Mouse (Mus musculus) retina, embryonic 14.5 days (tissue): ENCODE measurements around the gene Ift20.
A peak's percentile ranks its signal among the peaks of the same experiment; 100 is the strongest.

Source experiments
- DNase-seq: peaks from one replicate; pipeline ENCODE4 v3.0.0-alpha.2; 2015; ENCODE audit warnings: low spot score

Ift20 gene

GRCm38 (mm10) chr11:78536080-78536689 is at the start of gene Ift20, which contains the start of gene Tnfaip1:
Ift20 (plus strand) TSS chr11:78536361.
Tnfaip1 (minus strand) TSS chr11:78536332.
- DNase-seq, result peak; percentile 99

DNA sequence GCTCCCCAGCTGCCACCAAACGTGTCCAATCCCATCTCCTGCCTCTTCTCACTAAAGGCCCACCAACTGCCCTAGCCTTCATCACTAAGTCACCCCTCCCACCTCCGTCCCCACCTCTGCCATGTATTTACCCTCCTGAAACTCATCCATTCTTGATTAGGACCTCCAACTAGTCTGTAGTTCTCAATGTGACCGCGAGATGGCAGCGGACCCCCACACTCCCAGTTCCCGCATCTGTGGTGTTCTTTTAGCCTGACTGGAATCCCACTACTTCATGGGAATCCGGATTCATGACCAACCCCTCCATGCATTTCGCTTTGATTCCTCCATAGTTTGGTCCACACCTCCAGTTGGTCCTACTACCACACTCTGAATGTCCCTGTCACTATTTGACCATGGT is 48.0 kb upstream of the Ift20 start:
- peak; percentile 90 for DNase-seq

GRCm38 (mm10) chr11:78490781-78491241 is 45.4 kb upstream of the Ift20 start:
- DNase-seq, result peak; percentile 71

- peak; percentile 65 for DNase-seq
Observed at GRCm38 (mm10) chr11:78495904-78496303, 40.3 kb upstream of the Ift20 start.

DNA sequence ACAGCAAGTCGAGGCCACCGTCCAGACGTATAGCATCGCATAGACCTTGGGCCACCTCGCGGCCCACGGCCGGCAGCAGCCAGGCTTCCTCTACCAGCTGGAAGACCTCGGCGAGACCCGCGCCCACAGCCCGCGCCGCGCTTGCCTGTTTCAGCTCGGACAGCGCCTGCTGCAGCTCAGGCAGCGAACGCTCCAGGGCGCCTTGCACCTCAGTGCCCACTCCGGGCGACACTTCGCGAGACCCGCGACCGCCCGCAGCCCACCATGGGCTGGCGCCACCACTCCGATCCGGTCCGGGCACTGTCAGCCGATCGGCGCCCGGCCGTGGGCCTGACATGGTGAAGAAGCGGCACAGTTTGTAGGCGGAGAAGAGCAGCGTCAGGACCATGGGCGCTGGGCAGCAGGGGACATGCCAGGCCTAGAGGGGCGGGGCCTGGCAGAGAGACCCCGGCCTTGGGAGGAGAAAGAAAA is 39.1 kb upstream of the Ift20 start:
- DNase-seq, result no peak

DNA sequence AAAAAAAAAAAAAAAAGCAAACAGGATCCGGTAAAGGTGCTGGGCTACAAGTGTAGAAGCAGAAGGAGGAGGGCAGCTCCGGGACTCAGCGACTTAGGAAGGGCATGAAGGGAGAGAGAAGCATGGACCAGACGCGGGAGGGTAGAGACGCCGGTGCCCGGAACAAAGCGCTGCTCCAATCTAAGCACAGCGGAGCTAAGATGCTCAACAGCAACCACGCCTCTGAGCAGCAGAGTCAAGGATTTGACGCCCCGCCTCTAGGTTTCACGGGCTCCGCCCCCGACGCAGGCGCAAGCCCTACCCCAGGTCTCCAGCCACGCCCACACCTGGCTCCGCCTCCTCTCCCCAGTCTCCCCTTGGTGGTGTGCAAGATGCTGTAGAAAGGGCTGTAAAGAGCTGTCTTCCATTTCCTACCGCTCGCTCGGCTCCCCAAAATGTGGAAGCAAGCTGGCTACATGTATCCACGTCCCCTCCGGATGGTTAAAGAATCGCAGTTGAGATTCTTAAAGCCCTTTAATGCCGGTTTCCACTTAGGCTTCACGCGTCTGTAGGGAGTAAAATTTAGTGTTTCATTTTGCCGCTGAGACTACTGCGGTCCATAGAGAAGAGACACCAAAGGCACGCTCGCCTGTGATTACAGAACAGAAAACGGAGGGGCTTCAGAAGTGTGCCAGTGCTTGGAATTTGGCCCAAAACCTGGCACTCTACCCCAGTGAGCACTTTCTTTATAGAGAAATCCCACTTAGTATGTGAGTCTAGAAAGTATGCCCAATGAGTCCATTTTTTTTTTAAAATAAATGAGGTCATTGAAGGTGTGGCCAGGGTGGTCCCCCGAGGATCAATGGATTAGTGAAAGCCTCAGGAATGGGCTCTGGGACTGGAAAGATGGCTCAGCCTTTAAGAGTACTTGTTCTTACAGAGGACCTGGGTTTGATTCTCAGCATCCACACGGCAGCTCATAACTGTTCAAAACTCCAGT is 38.3 kb upstream of the Ift20 start, which contains the start of gene Sarm1:
TSS of gene Sarm1 (minus strand) at position 211 of the 979 bp plus-strand sequence.
- DNase-seq, result peak; percentile 98

DNA sequence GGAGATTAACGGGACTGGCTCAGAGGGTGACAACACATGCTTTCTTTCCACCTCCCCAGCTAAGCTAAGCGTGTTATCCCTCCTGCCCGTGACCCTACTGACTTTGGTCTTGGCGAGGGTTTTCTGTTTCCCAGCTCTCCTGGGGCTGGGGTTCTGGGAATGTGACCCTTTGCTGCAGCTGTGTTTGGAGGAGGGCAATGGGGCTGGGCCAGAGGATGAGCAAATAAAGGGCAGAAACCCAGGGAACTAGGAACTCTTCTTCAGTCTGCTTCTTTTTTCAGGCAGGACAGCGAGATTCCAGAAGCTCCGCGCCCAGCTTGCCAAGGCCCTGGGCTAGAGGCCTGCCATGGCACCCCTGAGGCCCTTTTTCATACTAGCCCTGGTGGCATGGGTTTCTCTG is 37.2 kb upstream of the Ift20 start, which contains the start of gene Vtn:
TSS of gene Vtn (plus strand) at position 88 of the 400 bp plus-strand sequence.
- DNase-seq, result no peak

GRCm38 (mm10) chr11:78499543-78499942 is 36.6 kb upstream of the Ift20 start:
- no peak for DNase-seq

- no peak for DNase-seq
Observed at GRCm38 (mm10) chr11:78500623-78501202, 35.4 kb upstream of the Ift20 start.

- no peak for DNase-seq
Observed at GRCm38 (mm10) chr11:78501529-78501928, 34.6 kb upstream of the Ift20 start.

GRCm38 (mm10) chr11:78502909-78503650 is 33.1 kb upstream of the Ift20 start, which contains the start of gene Sebox:
Sebox (plus strand) TSS chr11:78503447.
- no peak for DNase-seq

DNA sequence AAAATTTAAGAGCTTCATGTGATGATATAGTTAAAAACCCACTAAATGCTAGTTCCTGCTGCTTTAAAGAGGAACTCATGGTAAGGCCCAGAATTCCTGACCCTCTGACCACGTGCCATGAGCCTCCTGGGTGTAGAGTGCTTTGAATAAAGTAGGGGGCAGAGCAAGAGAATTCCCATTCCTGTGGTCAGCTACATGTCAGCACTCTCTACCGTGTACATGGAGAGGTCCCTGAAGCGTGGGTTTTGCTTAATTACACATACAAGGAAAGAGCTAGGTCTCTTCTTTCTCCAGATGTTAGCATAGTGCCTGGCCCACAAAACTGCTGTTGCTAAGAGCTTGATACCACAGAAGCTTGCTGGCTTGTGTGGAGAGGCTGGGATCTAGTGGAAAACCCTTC is 30.7 kb upstream of the Ift20 start:
- DNase-seq, result no peak

DNA sequence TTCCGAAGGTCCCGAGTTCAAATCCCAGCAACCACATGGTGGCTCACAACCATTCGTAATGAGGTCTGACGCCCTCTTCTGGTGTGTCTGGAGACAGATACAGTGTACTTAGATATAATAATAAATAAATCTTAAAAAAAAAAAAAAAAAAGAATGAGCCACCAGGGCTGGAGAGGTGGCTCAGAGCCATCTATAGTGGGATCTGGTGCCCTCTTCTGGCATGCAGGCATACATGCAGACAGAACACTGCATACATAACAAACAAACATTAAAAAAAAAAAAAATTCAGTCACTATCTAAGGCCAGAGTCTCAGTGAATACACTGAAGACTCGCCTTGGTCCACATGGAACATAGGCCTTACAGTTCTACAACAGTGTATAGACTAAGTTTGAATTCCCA is 27.0 kb upstream of the Ift20 start:
- DNase-seq, result peak; percentile 41

GRCm38 (mm10) chr11:78512025-78512957 is 23.9 kb upstream of the Ift20 start, which contains the start of the genes Tmem199 and Poldip2:
Tmem199 (minus strand) TSS chr11:78512172.
Poldip2 (plus strand) TSS chr11:78512193.
- DNase-seq, result peak; percentile 93

DNA sequence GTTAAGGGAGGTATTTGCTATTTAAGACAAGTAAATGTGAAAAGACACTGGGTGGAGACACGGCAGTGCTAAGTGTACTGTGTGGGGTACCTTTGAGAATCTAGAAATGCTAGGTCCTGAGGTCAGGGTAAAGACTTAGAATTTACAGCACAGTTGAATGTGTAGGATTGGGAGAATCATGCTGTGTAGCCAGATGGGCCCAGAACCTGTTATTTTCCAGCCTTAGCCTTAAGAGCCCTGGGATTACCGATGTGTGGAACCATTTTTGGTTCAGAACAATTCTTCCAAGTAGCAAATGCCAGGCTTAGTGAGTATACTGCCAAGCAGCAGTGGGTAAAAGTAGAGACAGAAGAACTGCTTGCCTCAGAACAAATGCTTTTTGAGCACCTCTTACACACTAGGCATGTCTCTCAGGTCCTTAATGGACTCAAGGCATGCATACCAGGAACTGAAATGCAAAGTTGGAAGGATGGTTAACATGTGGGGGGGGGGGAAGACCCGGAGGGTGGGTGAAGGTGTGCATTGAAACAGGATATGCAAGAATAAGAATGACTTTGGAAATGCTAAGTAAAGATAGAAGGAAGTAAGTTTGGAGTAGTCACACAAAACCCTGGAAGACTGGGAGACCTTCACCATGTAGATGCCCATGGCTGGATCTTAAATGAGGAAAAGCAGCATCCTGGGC is 22.9 kb upstream of the Ift20 start:
- DNase-seq, result no peak

DNA sequence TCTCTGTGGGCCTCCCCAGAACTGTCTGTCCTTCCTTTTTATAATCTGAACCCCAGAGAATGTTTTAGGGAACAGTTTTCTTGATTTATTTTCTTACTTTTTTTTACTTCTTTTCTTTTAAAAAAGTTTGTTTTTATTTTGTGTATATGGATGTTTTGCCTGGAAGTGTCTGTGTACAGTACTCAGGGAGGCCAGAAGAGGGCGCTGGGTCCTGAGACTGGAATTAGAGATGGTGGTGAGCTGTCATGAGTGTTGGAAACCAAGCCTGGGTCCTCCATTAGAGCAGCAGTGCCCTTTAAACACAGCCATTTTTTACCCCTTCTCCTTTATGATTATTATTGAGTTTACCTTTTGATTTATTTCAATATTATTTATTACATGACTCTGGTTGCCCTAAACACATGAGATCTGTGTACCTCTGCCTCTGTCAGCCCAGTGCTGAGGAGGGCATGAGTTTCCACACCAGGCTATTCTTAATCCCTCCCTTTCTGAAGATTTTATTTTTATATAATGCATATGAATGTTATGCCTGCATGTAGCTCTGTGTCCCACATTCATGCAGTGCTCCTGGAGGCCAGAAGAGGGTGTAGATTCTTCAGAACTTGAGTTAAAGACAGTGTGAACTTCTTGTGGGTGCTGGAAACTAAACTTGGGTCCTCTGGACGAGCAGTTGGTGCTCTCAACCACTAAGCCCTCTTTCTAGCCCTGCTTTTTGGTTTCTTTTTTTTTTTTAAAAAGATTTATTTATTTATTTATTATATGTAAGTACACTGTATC is 20.4 kb upstream of the Ift20 start:
- no peak for DNase-seq

DNA sequence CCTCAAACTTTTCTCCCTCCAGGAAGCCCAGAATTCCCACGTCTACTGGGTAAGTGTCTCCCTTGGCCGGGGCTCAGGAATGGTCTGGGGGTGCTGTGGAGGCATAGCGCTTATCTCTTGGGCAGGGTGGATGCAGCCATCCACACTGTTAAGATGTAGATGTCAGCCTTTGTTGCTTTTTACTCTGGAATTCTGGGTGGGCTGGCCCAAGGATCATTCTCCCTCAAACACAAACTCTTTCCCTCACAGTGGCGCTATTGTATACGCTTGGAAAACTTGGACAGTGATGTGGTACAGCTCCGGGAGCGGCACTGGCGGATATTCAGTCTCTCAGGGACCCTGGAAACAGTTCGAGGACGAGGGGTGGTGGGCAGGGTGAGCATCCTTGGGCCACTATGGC is 17.2 kb upstream of the Ift20 start:
- no peak for DNase-seq

DNA sequence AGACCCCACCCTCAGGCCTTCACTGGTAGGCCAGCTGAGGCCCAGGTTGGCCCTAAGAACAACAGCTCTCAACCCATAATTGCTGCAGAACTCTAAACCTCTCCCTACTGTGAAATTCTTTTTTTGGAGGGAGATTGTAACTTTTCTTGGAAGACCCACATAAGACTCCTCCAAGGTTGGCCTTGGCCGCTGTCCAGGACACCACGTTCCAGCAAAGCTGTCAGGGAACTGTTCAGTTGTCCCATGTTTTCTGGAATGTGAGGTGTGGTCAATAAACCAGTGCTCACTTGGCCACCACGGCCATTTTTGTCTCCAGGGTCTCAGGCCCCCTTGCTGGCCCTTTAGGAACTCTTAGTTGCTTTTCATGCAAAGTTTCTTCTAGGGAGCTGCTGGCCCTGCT is 14.3 kb upstream of the Ift20 start:
- no peak for DNase-seq

- peak; percentile 48 for DNase-seq
Observed at GRCm38 (mm10) chr11:78522481-78522997, 13.6 kb upstream of the Ift20 start.
